Mouse (Mus musculus) MEL (cell line): ENCODE measurements around the gene Itga9. TPM values are rescaled to one million over a fixed set of nuclear protein-coding genes. Genes with fewer than 3 reads are reported as not detected.
A peak's percentile ranks its signal among the peaks of the same experiment; 100 is the strongest.

Source experiments
- DNase-seq: peaks from one replicate; pipeline ENCODE4 v3.0.0; 2011; ENCODE audit warnings: low read depth, low spot score
- H3K27ac ChIP-seq: 2 replicates; pipeline ENCODE4 v1.5.1; 2012; ENCODE audit warnings: low read depth, mild to moderate bottlenecking, control low read depth, low read length, moderate library complexity; ENCODE audit not compliant: control insufficient read depth
- H3K27me3 ChIP-seq, 2 experiments: fragments of 150-350 bp in 1 of 2; sonication (generic) in 1 of 2; 2 replicates each; pipeline ENCODE4 v1.6.1; 2012; ENCODE audit warnings: low read length in 2 of 2, mild to moderate bottlenecking in 2 of 2, improper control_type of control experiment in 1 of 2, moderate library complexity in 1 of 2; ENCODE audit not compliant: insufficient read depth in 2 of 2, control insufficient read depth in 1 of 2
- H3K36me3 ChIP-seq, 2 experiments: 2 replicates each; pipeline ENCODE4 v1.6.1; 2012 to 2014; ENCODE audit warnings: low read length in 2 of 2, improper control_type of control experiment in 1 of 2, inconsistent platforms in 1 of 2, mild to moderate bottlenecking in 1 of 2; ENCODE audit not compliant: insufficient read depth in 2 of 2, control insufficient read depth in 1 of 2
- H3K4me1 ChIP-seq, 2 experiments: fragments of 150-350 bp in 1 of 2; sonication (generic) in 1 of 2; 2 replicates each; pipeline ENCODE4 v1.6.1; 2012; ENCODE audit warnings: low read length in 2 of 2, improper control_type of control experiment in 1 of 2, mild to moderate bottlenecking in 1 of 2; ENCODE audit not compliant: insufficient read depth in 2 of 2, control insufficient read depth in 1 of 2
- H3K4me3 ChIP-seq, 2 experiments: fragments of 150-350 bp in 1 of 2; sonication (generic) in 1 of 2; 2 replicates each; pipeline ENCODE4 v1.5.1; 2012; ENCODE audit warnings: low read depth in 2 of 2, low read length in 2 of 2, mild to moderate bottlenecking in 2 of 2, moderate library complexity in 2 of 2, control low read depth in 1 of 2, improper control_type of control experiment in 1 of 2; ENCODE audit not compliant: control insufficient read depth in 1 of 2, insufficient read depth in 1 of 2
- H3K79me2 ChIP-seq: 2 replicates; pipeline ENCODE4 v1.6.1; 2012; ENCODE audit warnings: mild to moderate bottlenecking, low read length, moderate library complexity; ENCODE audit not compliant: control insufficient read depth, poor library complexity, insufficient read depth
- H3K9ac ChIP-seq: 2 replicates; pipeline ENCODE4 v1.6.1; 2012; ENCODE audit warnings: low read depth, mild to moderate bottlenecking, control low read depth, low read length, moderate library complexity; ENCODE audit not compliant: control insufficient read depth, poor library complexity, severe bottlenecking
- H3K9me3 ChIP-seq: fragments of 150-350 bp; sonication (generic); replicated peaks from 2 replicates; pipeline ENCODE4 v1.6.1; 2012; ENCODE audit warnings: mild to moderate bottlenecking, low read length, improper control_type of control experiment, moderate library complexity; ENCODE audit not compliant: insufficient read depth
- CHD2 ChIP-seq: IDR thresholded peaks from 2 replicates; pipeline ENCODE4 v1.6.1; 2011; ENCODE audit warnings: low read length, improper control_type of control experiment
- E2F4 ChIP-seq: IDR thresholded peaks from 2 replicates; pipeline ENCODE4 v1.6.1; 2011; ENCODE audit warnings: low read depth, low read length, improper control_type of control experiment, borderline replicate concordance
- ELF1 ChIP-seq: IDR thresholded peaks from 2 replicates; pipeline ENCODE4 v1.6.1; 2014; ENCODE audit warnings: low read depth, mild to moderate bottlenecking, inconsistent platforms, low read length, improper control_type of control experiment, moderate library complexity
- GABPA ChIP-seq: IDR thresholded peaks from 2 replicates; pipeline ENCODE4 v1.6.1; 2012; ENCODE audit warnings: low read depth, mild to moderate bottlenecking, inconsistent platforms, low read length, improper control_type of control experiment, moderate library complexity
- HCFC1 ChIP-seq: IDR thresholded peaks from 2 replicates; pipeline ENCODE4 v1.6.1; 2012; ENCODE audit warnings: low read depth, mild to moderate bottlenecking, inconsistent platforms, low read length, improper control_type of control experiment, moderate library complexity
- MAFK ChIP-seq: IDR thresholded peaks from 2 replicates; pipeline ENCODE4 v1.6.1; 2011; ENCODE audit warnings: low read depth, mild to moderate bottlenecking, low read length, improper control_type of control experiment, borderline replicate concordance
- MEF2A ChIP-seq: IDR thresholded peaks from 2 replicates; pipeline ENCODE4 v1.6.1; 2014; ENCODE audit warnings: low read depth, mild to moderate bottlenecking, inconsistent platforms, low read length, improper control_type of control experiment; ENCODE audit not compliant: poor library complexity, insufficient replicate concordance, severe bottlenecking; ENCODE audit errors: extremely low read depth
- MYB ChIP-seq: IDR thresholded peaks from 2 replicates; pipeline ENCODE4 v1.6.1; 2011; ENCODE audit warnings: mild to moderate bottlenecking, low read depth, low read length, improper control_type of control experiment
- MYC ChIP-seq: IDR thresholded peaks from 2 replicates; pipeline ENCODE4 v1.6.1; 2011; ENCODE audit warnings: low read depth, mild to moderate bottlenecking, low read length, improper control_type of control experiment, moderate library complexity
- NELFE ChIP-seq: IDR thresholded peaks from 2 replicates; pipeline ENCODE4 v1.6.1; 2011; ENCODE audit warnings: low read depth, low read length, improper control_type of control experiment
- POLR2AphosphoS5 ChIP-seq: IDR thresholded peaks from 2 replicates; pipeline ENCODE4 v1.6.1; 2012; ENCODE audit warnings: low read depth, borderline replicate concordance, mild to moderate bottlenecking, inconsistent platforms, low read length, moderate library complexity, mixed read lengths
- RAD21 ChIP-seq: IDR thresholded peaks from 2 replicates; pipeline ENCODE4 v1.6.1; 2011; ENCODE audit warnings: mild to moderate bottlenecking, low read depth, low read length, improper control_type of control experiment
- RCOR1 ChIP-seq: IDR thresholded peaks from 2 replicates; pipeline ENCODE4 v1.6.1; 2012; ENCODE audit warnings: low read depth, mild to moderate bottlenecking, inconsistent platforms, low read length, improper control_type of control experiment
- SIN3A ChIP-seq: IDR thresholded peaks from 2 replicates; pipeline ENCODE4 v1.6.1; 2012; ENCODE audit warnings: low read length, improper control_type of control experiment, inconsistent platforms
- TAL1 ChIP-seq: IDR thresholded peaks from 2 replicates; pipeline ENCODE4 v1.6.1; 2012; ENCODE audit warnings: mild to moderate bottlenecking, inconsistent platforms, low read length, moderate library complexity, mixed read lengths
- TBP ChIP-seq: IDR thresholded peaks from 2 replicates; pipeline ENCODE4 v1.8.0; 2011; ENCODE audit warnings: low read depth, low read length, improper control_type of control experiment
- UBTF ChIP-seq: IDR thresholded peaks from 2 replicates; pipeline ENCODE4 v1.6.1; 2012; ENCODE audit warnings: low read depth, mild to moderate bottlenecking, inconsistent platforms, low read length, improper control_type of control experiment, moderate library complexity, borderline replicate concordance; ENCODE audit not compliant: insufficient read depth
- USF1 ChIP-seq: IDR thresholded peaks from 2 replicates; pipeline ENCODE4 v1.6.1; 2014; ENCODE audit warnings: low read depth, mild to moderate bottlenecking, inconsistent platforms, low read length, improper control_type of control experiment, moderate library complexity
- ZC3H11A ChIP-seq: IDR thresholded peaks from 2 replicates; pipeline ENCODE4 v1.6.1; 2012; ENCODE audit warnings: low read depth, mild to moderate bottlenecking, inconsistent platforms, low read length, improper control_type of control experiment
- ZKSCAN1 ChIP-seq: IDR thresholded peaks from 2 replicates; pipeline ENCODE4 v1.6.1; 2012; ENCODE audit warnings: low read depth, mild to moderate bottlenecking, inconsistent platforms, low read length, improper control_type of control experiment, moderate library complexity
- ZNF384 ChIP-seq: IDR thresholded peaks from 2 replicates; pipeline ENCODE4 v1.6.1; 2012; ENCODE audit warnings: low read depth, mild to moderate bottlenecking, inconsistent platforms, low read length, improper control_type of control experiment
- polyA plus RNA-seq, 2 experiments: library from polyadenylated mRNA; stranded (reverse) in 1 of 2; unstranded in 1 of 2; fragments of >175 nt in 1 of 2; fragments of >200 nt in 1 of 2; gene quantifications; 2 replicates each; pipeline versions ENCODE4 v1.2.1 to v1.2.4; 2012; ENCODE audit warnings: low replicate concordance in 2 of 2, low read depth in 1 of 2; ENCODE audit not compliant: insufficient read length in 2 of 2, insufficient read depth in 1 of 2, missing spikeins in 1 of 2
- total RNA-seq: library from RNA; depleted of rRNA; stranded (reverse); fragments of 300-350 nt; gene quantifications from 2 replicates; pipeline ENCODE4 v1.2.3, GENCODE M21; 2012

Itga9 gene
- total and polyA plus RNA-seq, 3 experiments: 0.19 to 0.21 TPM; not detected in 1

- peaks cover 0 to 7% of the 10 kb centered on the region in 2 experiments; a peak in 3 of 4 replicates for H3K4me1 ChIP-seq
- H3K27ac ChIP-seq: no peak overlapping the region
- H3K9me3 ChIP-seq: no peaks in the 10 kb centered on the region
- TF ChIP-seq SIN3A (no peak), CHD2 (no peak), MYB (no peak), MAFK (no peak), ZNF384 (no peak), TAL1 (no peak), ZKSCAN1 (no peak), RAD21 (no peak), ELF1 (no peak), POLR2AphosphoS5 (no peak), MEF2A (no peak), RCOR1 (no peak), ZC3H11A (no peak)
- no peak for DNase-seq
- no peaks in the 10 kb centered on the region for H3K27me3 ChIP-seq
- no peak overlapping the region for H3K9ac ChIP-seq
- H3K36me3 ChIP-seq: peaks cover 0 to 5% of the 10 kb centered on the region in 2 experiments; a peak in 2 of 4 replicates
- no peak overlapping the region for H3K4me3 ChIP-seq
- H3K79me2 ChIP-seq: no peaks in the 10 kb centered on the region
Observed at GRCm38 (mm10) chr9:118885785-118886184, 279.3 kb downstream of the Itga9 start.

- peaks cover 0 to 5% of the 10 kb centered on the region in 2 experiments; a peak in 2 of 4 replicates for H3K36me3 ChIP-seq
- no peaks in the 10 kb centered on the region for H3K9me3 ChIP-seq
- H3K79me2 ChIP-seq: no peaks in the 10 kb centered on the region
- H3K4me1 ChIP-seq: peaks cover 0 to 14% of the 10 kb centered on the region in 2 experiments; a peak in 3 of 4 replicates
- TF ChIP-seq MYC (no peak), USF1 (no peak), GABPA (no peak), E2F4 (no peak), TBP (no peak), HCFC1 (no peak), UBTF (no peak), NELFE (no peak), ZNF384 (no peak)
- H3K9ac ChIP-seq: no peak overlapping the region
- H3K27me3 ChIP-seq: no peaks in the 10 kb centered on the region
- no peak overlapping the region for H3K27ac ChIP-seq
- DNase-seq: peak; percentile 25
- no peak overlapping the region for H3K4me3 ChIP-seq
Observed at GRCm38 (mm10) chr9:118887201-118887600, 280.7 kb downstream of the Itga9 start.
